Mouse (Mus musculus): ENCODE measurements at regions not wholly inside any gene's neighbourhood (a gene's known extent, or its start where the extent isn't known, plus 50 kb on each side); places are given as distances from the start of the nearest gene placed in this dataset.
"Not testable (repeated sequence)": the region's sequence is repeated elsewhere in the genome, so short reads cannot be mapped to it uniquely, and the experiment has no call there.

GRCm38 (mm10) chr15:16909396-16909795, 180.8 kb downstream of the Cdh9 start:
- no peak for DNase-seq

GRCm38 (mm10) chr15:16909941-16910340, 181.4 kb downstream of the Cdh9 start:
- not testable (repeated sequence) for DNase-seq

GRCm38 (mm10) chr15:16914966-16915569, 186.5 kb downstream of the Cdh9 start:
- no peak for DNase-seq

GRCm38 (mm10) chr15:16923246-16923645, 194.7 kb downstream of the Cdh9 start:
- no peak for DNase-seq

- no peak for DNase-seq
These were observed 204.7 kb downstream of the Cdh9 start for GRCm38 (mm10) chr15:16933137-16933677.

- DNase-seq, result no peak
These were observed 205.9 kb downstream of the Cdh9 start for GRCm38 (mm10) chr15:16934438-16934837.

- DNase-seq, result not testable (repeated sequence)
These were observed 247.3 kb downstream of the Cdh9 start for GRCm38 (mm10) chr15:16975821-16976220.

GRCm38 (mm10) chr15:16990848-16991247, 262.3 kb downstream of the Cdh9 start:
- no peak for DNase-seq

GRCm38 (mm10) chr15:16995667-16996066, 267.1 kb downstream of the Cdh9 start:
- no peak for DNase-seq

GRCm38 (mm10) chr15:17006139-17006538, 277.6 kb downstream of the Cdh9 start:
- DNase-seq, result no peak

- no peak for DNase-seq
These were observed 279.3 kb downstream of the Cdh9 start for GRCm38 (mm10) chr15:17007811-17008210.

GRCm38 (mm10) chr15:17048867-17049628, 320.5 kb downstream of the Cdh9 start:
- no peak for DNase-seq

GRCm38 (mm10) chr15:17069772-17070171, 341.2 kb downstream of the Cdh9 start:
- no peak for DNase-seq

GRCm38 (mm10) chr15:17084030-17084429, 355.5 kb downstream of the Cdh9 start:
- no peak for DNase-seq

- DNase-seq, result no peak
These were observed 360.2 kb downstream of the Cdh9 start for GRCm38 (mm10) chr15:17088644-17089228.

- DNase-seq, result peak; percentile 55 to 61
These were observed 370.4 kb downstream of the Cdh9 start for GRCm38 (mm10) chr15:17098927-17099326.

- no peak for DNase-seq
These were observed 372.6 kb downstream of the Cdh9 start for GRCm38 (mm10) chr15:17101182-17101581.

GRCm38 (mm10) chr15:17135721-17136120, 407.2 kb downstream of the Cdh9 start:
- no peak for DNase-seq

GRCm38 (mm10) chr15:17180164-17180563, 451.6 kb downstream of the Cdh9 start:
- no peak for DNase-seq

- no peak for DNase-seq
These were observed 452.9 kb downstream of the Cdh9 start for GRCm38 (mm10) chr15:17181358-17182022.

- peak in 1 of 2 experiments; percentile 2 for DNase-seq
These were observed 466.9 kb downstream of the Cdh9 start for GRCm38 (mm10) chr15:17195439-17195838.

- DNase-seq, result no peak
These were observed 476.2 kb downstream of the Cdh9 start for GRCm38 (mm10) chr15:17204739-17205138.

GRCm38 (mm10) chr15:17245096-17245495, 516.5 kb downstream of the Cdh9 start:
- no peak for DNase-seq

All from layer of hippocampus, postnatal 36 days (tissue).